Mouse (Mus musculus) urinary bladder, postnatal 25 days (tissue): ENCODE results near the gene 4921517D22Rik.

Experiments used
- DNase-seq: peaks from one replicate; pipeline ENCODE4 v3.0.0; 2022; ENCODE audit warnings: low spot score

4921517D22Rik gene

GRCm38 (mm10) chr13:59691478-59691877 is 2.4 kb downstream of the 4921517D22Rik start:
- no peak for DNase-seq

DNA sequence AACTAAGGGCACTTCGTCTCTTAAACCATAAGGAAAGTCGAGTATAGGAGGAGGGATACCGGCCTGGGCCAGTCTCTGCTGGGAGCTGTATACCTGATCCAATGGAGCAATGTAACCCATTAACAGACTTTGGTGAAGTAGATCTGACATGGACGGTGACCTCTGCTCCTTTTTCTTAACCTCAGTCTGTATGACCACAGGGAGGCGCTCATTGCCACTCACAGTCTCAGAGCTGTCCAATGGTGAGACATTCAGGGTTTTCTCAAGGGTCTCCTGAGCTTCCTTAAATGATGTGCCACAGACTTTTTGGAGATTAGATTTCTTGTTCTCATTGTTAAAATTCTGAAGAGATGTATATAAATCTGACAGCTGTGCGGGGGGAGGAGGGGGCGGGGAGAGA is 3.3 kb downstream of the 4921517D22Rik start:
- no peak for DNase-seq

GRCm38 (mm10) chr13:59689843-59690242 is 4.1 kb downstream of the 4921517D22Rik start:
- DNase-seq, result no peak

GRCm38 (mm10) chr13:59689313-59689712 is 4.6 kb downstream of the 4921517D22Rik start:
- DNase-seq, result no peak

GRCm38 (mm10) chr13:59688338-59688770 is 5.6 kb downstream of the 4921517D22Rik start:
- no peak for DNase-seq

- DNase-seq, result no peak
Observed at GRCm38 (mm10) chr13:59685236-59685635, 8.7 kb downstream of the 4921517D22Rik start.

- DNase-seq, result no peak
Observed at GRCm38 (mm10) chr13:59682629-59683028, 11.3 kb downstream of the 4921517D22Rik start.

DNA sequence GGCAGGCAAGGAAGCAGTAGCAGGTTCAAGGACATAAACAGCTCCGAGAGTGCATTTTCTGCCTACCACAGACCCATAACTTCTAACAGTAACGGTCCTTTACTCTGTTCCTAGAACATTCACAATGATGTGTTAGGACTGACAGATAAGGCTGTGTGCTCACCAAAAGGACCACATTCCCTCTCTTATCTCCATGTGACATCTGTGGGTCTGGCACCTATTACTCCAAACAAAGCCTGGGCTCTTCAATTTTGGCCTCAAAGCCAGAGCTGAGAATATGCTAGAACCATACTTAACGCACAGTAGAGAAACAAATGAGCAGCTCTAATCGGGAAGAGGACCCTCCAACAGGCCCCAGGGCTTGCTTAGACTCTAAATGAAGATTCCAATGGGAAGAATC is 14.0 kb downstream of the 4921517D22Rik start:
- DNase-seq, result no peak

GRCm38 (mm10) chr13:59679306-59679705 is 14.6 kb downstream of the 4921517D22Rik start:
- DNase-seq, result no peak

GRCm38 (mm10) chr13:59676316-59677229 is 17.3 kb downstream of the 4921517D22Rik start:
- DNase-seq, result no peak

DNA sequence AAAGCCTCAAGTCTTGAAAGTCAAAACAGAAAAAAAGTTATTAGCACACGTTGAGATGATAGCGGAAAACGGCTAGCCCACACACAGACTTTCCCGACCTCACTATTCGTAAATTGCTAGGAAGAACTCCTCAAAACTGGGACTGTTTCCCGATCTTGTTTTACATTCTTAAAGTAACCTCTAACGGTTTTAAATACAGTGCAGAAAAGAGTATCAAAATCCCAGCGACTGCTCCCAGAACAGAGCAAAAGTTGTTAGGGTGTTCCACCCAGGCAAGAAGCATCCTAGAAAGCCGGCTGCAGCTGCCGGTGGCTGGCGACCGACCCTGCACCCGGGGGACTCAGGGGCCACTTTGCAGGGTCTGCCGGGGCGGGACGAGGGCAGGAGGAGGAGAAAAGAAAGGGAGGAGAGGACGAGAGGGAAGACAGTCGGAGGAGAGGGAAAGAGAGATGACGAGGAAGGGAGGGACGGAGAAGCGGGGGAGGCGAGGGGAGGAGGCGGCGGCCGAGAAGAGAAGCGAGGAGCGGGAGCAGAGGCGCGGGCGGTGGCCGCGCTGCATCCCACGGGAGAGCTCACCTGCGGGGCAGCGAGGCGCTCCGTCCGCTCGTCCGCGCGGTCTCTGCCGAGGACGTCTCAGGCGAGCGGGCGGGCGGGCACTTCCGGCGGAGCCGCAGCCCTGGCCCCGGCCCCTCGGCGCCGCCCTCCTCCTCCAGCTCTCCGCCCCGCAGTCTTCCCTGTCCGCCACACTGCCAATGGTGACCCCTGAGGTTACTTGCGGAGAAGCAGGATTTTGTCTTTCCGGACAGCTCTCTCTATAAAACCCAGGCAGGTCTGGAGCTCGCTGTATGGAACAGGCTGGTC is 18.5 kb downstream of the 4921517D22Rik start, which contains the start of gene Golm1:
TSS of gene Golm1 (minus strand) at position 661 of the 861 bp plus-strand sequence.
- peak; percentile 49 for DNase-seq

GRCm38 (mm10) chr13:59674761-59675150 is 19.2 kb downstream of the 4921517D22Rik start:
- no peak for DNase-seq

GRCm38 (mm10) chr13:59674215-59674614 is 19.7 kb downstream of the 4921517D22Rik start:
- no peak for DNase-seq

DNA sequence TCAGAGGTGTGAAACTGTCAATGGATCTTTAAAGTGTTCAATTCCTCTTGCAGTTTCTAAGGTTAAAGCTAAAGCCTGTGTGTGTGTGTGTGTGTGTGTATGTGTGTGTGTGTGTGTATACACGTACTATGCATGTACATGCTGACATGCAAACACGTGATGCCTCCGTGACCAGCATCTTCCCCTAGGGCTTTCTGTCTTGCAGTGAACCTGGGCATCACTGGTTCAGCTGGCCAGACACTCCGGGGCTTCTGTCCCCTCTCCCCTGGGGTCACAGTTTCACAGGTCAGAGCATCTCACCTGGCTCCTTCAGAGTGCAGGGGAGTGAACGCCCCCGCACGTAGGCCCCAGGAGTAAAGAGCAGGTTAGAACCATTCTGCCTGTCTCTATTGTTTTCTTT is 20.3 kb downstream of the 4921517D22Rik start:
- no peak for DNase-seq

DNA sequence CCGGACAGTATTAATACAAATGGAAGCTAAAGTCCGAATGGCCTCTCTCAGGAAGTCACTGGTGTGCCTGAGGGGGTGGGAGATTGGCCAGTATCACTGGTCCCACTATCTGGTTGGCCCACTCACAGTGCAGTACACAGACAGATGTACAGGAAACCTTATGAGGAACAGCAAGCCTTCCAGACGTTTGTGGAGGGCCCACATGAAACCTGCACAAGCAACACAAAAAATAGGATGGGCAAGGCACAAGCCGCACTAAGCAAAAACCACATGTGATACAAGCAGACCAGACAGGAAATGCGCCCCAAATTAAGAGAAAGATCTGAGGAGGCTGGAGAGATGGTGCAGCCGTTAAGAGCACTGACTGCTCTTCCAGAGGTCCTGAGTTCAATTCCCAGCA is 21.7 kb downstream of the 4921517D22Rik start:
- DNase-seq, result no peak

DNA sequence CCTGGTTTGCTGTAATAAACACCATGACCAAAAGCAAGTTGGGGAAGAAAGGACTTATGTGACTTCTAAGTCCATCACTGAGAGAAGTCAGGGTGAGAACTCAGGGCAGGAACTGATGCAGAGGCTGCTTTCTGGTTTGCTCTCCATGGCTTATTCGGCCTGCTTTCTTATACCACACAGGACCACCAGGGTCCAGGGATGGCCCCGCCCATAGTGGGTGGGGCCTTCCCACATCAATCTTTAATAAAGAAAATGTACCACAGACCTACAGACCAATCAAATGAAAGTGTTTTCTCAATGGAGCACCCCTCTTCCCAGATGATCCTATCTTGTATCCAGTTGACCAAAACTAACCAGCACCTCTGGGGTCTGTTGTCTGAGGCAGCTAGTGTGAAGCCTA is 22.4 kb downstream of the 4921517D22Rik start:
- no peak for DNase-seq

DNA sequence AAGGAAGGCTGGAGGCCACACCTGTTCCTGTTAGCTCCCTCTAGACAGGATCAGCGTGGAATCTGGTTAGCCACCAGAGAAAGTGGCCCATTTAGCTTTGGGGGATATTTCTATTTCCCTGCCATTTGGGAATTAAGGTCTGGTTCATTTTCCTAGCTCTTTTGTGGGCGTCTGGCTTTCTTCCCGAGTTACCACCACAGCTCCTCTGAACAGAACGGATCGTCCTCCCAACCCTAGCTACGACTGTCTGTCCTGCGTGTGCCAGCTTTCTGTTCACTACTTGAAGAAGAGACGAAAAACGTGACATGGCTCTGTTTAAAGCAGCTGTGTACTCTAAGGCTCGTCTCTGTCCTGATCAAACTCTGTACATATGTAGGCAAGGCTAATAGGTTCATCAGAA is 24.0 kb downstream of the 4921517D22Rik start:
- no peak for DNase-seq

DNA sequence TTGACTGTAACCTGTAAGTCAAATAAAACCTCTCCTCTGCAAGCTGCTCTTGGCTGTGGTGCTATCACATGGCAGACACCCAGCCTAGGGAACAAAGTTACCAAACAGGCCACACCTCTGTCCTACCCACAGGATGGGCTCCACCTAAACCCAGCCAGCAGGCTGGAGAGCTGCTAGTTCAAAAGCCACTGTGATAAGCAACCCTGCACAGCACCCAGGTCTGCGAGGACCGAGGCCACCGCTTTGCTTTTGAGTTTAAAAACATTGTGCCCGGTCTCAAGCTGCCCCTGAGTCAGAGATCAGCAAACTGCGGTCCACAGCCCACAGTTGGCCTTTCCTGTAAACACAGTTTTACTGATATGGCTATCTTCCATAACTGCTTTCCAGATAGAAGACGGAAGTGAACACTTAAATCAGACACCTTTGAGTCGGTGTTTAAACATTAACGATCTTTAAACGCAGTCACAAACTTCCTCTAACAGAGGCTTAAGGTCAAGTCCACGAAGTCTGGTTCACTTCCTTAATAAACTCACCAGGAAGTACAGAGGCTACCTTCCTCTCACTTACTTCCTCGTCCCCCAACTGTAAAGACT is 25.3 kb downstream of the 4921517D22Rik start:
- DNase-seq, result peak; percentile 33

DNA sequence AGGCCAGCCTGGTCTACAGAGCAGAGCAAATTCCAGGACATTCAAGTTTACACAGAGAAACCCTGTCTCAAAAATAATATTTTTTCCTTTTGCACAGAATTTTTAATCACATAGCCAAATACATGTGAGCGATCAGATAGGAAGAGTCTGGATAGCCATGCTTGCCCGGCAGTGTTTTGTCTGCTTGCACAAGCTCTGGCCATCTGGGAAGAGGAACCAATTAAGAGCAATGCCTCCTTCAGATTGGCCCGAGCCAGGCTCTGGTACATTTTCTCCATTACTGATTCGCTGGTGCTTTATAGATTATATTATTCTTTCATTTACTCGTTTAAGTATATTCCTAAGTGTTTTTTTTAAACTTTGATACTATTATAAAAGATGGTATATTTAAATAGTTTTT is 26.1 kb downstream of the 4921517D22Rik start:
- DNase-seq, result no peak

DNA sequence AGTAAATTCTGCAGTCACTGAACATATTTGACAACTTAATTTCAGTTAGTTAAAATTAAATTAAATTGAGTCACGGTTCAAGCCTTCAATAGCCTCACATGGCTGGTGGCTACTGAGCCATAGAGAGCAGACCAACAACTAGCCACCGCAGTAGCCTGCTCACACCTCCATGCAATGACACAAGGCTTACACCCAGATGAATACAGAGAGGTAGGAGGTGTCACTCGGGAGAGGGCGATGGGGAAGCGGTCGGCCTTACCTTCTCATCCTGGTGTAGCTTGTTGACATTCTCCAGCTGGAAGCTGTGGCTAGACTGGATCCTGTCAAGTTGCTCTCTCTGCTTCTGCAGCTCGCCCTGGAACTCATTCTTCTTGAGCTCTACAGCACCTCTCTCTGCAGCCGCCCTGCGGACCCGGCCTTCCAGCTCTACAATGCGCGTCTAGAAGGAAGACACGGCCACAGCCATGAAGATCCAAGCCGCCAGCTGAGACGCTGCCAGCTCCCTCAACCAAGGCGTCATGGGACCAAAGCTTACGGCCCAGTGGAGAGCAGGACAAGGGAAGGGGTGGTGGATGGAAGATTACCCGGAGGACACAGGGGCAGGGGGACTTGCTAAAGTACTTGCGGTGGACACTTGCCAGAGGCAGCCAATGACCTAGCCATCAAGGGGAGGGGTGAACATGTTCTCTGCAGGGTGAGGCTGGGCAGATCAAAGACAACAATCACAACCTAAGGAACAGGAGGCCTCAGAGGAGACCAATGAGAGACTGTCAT is 29.8 kb downstream of the 4921517D22Rik start:
- no peak for DNase-seq

DNA sequence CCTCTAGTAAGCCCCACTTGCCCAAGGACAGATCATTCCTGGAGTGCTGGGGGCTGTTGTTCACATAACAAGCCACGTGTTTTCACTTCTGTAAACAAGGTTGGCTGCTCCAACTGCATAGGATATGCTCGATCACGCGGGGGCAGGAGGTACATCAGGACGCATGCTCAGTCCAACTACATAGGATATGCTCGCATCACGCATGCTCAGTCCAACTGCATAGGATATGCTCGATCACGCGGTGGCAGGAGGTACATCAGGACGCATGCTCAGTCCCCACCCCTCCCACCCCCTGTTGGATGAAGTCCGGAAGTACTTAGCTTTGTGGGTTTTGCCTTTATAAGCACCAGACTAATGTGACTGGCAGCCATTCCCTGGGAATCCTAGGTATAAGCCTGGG is 31.9 kb downstream of the 4921517D22Rik start:
- DNase-seq, result no peak

DNA sequence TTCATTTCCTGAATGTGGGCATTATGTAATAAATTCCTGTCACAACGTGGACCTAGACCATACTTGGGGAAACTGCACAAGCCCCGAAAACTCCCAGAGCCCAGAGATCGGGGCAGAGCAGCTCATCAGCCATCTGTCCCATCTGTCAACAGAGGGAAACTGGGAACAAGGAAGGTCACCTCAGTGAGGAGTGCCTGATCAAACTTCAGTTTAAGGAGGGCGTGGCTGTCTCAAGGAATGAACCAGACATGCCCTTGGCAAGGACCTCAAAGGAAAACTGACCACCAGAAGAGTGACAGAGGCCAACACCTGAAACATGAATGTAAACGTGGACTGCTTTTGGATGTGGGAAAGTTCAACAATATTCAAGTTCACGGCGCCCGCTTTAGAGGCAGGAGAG is 32.5 kb downstream of the 4921517D22Rik start:
- DNase-seq, result no peak
